Comparison of ENCODE assay signal across 8 mouse cellular contexts in genomic region chr19:57270711-57271110, GRCm38 (mm10).
"Had no signal": no experiment of that assay in that cellular context is flagged by ENCODE, and none has a peak within 500 bp of the region (broad histone marks: within the 10 kb centered on the region; RNA-seq: fewer than 3 reads in every experiment).

No protein-coding gene starts in this region.

- DNase-seq: kidney, adult 8-10 months; lung, adult 2 months; right cerebral cortex, postnatal 14 days; thymus, postnatal 36 days had no signal

- ATAC-seq: midbrain, embryonic 13.5 days had no signal

- H3K9ac ChIP-seq: liver, embryonic 14.5 days; midbrain, embryonic 13.5 days had no signal

- H3K27ac ChIP-seq: left cerebral cortex, adult 2 months; limb, embryonic 10.5 days; liver, embryonic 14.5 days had no signal

- H3K4me3 ChIP-seq: left cerebral cortex, adult 2 months; limb, embryonic 10.5 days; midbrain, embryonic 13.5 days had no signal

- H3K9me3 ChIP-seq: limb, embryonic 10.5 days; midbrain, embryonic 13.5 days had no signal

- H3K4me2 ChIP-seq: midbrain, embryonic 13.5 days had no signal

- H3K36me3 ChIP-seq: limb, embryonic 10.5 days; midbrain, embryonic 13.5 days had no signal
